Mouse (Mus musculus) heart, postnatal 0 days (tissue): ENCODE measurements around the gene Nrg3. TPM values are rescaled to one million over a fixed set of nuclear protein-coding genes. Genes with fewer than 3 reads are reported as not detected.

Experiments
- ATAC-seq: fragments of 200-750 bp; cut with Nextera tagmentation; 2 replicates; pipeline ENCODE4 v1.8.0; 2017; ENCODE audit warnings: low read depth, moderate number of reproducible peaks, moderate library complexity; ENCODE audit not compliant: insufficient read depth
- DNase-seq: peaks from one replicate; pipeline ENCODE4 v3.0.0-alpha.2; 2016; ENCODE audit warnings: low spot score
- H3K27ac ChIP-seq: fragments of 300-500 bp; sonication (generic); 2 replicates; pipeline ENCODE4 v1.5.1; 2014; ENCODE audit warnings: low read depth, mild to moderate bottlenecking
- H3K27me3 ChIP-seq: fragments of 300-500 bp; sonication (generic); 2 replicates; pipeline ENCODE4 v1.6.1; 2014; ENCODE audit warnings: low read length, mixed read lengths; ENCODE audit not compliant: control insufficient read depth, insufficient read depth
- H3K36me3 ChIP-seq: fragments of 300-500 bp; sonication (generic); replicated peaks from 2 replicates; pipeline ENCODE4 v1.6.1; 2014; ENCODE audit warnings: low read length, mixed read lengths; ENCODE audit not compliant: control insufficient read depth, insufficient read depth
- H3K4me1 ChIP-seq: fragments of 300-500 bp; sonication (generic); 2 replicates; pipeline ENCODE4 v1.6.1; 2014; ENCODE audit warnings: antibody characterized with exemption; ENCODE audit not compliant: control insufficient read depth, insufficient read depth
- H3K4me2 ChIP-seq: fragments of 300-500 bp; sonication (generic); 2 replicates; pipeline ENCODE4 v1.6.1; 2014; ENCODE audit warnings: low read depth, mild to moderate bottlenecking, low read length, moderate library complexity
- H3K4me3 ChIP-seq: fragments of 300-500 bp; sonication (generic); 2 replicates; pipeline ENCODE4 v1.5.1; 2014; ENCODE audit warnings: low read depth, low read length
- H3K9ac ChIP-seq: fragments of 300-500 bp; sonication (generic); replicated peaks from 2 replicates; pipeline ENCODE4 v1.6.1; 2014; ENCODE audit warnings: low read depth, low read length, mixed read lengths
- H3K9me3 ChIP-seq: fragments of 300-500 bp; sonication (generic); replicated peaks from 2 replicates; pipeline ENCODE4 v1.6.1; 2016; ENCODE audit warnings: low read length; ENCODE audit not compliant: control insufficient read depth
- CTCF ChIP-seq: IDR thresholded peaks from 2 replicates; pipeline ENCODE4 v1.5.1; 2016; ENCODE audit warnings: antibody characterized with exemption, control low read depth, low read depth
- EP300 ChIP-seq: IDR thresholded peaks from 2 replicates; pipeline ENCODE4 v1.6.1; 2016; ENCODE audit warnings: antibody characterized with exemption, low read depth
- WGBS: fragments of 180-500 bp; shearing (Covaris S2); extraction: QIAGEN DNeasy Blood & Tissue Kit; methylation state at CpG from one replicate; pipeline ENCODE4 v1.1.7; 2014; 5-methylcytosine and 5-hydroxymethylcytosine counted together
- polyA plus RNA-seq: library from polyadenylated mRNA; unstranded; fragments of >200 nt; fragmentation: Nextera tagmentation; extraction: Ambion mirVana; gene quantifications from 2 replicates; pipeline ENCODE4 v1.2.1, GENCODE M21; 2015
- total RNA-seq: library from RNA; depleted of rRNA; stranded (reverse); fragments of >200 nt; gene quantifications from 2 replicates; pipeline ENCODE4 v1.2.3, GENCODE M21; 2014; ENCODE audit warnings: low replicate concordance

The Nrg3 gene
- total and polyA plus RNA-seq, 2 experiments from 2014 or later, result not detected

GRCm38 (mm10) chr14:38703894-38704293 lies 769.0 kb downstream of the Nrg3 start:
- Histone ChIP-seq H3K9me3 (no peaks in the 10 kb centered on the region), H3K27me3 (no peaks in the 10 kb centered on the region), H3K4me3 (no peak overlapping the region), H3K9ac (no peak overlapping the region), H3K4me2 (no peak overlapping the region), H3K4me1 (no peaks in the 10 kb centered on the region), H3K27ac (no peak overlapping the region), H3K36me3 (no peaks in the 10 kb centered on the region)
- no peak for TF ChIP-seq CTCF
- no peak for TF ChIP-seq EP300
- DNase-seq (no peak), ATAC-seq (no peak)
- WGBS, result 49% methylated on average over 4 of the region's 4 CpGs

GRCm38 (mm10) chr14:38702596-38703393 lies 770.1 kb downstream of the Nrg3 start:
- no peaks in the 10 kb centered on the region for H3K36me3 ChIP-seq
- whole genome bisulfite sequencing, result 57% methylated on average over 9 of the region's 9 CpGs
- no peaks in the 10 kb centered on the region for H3K27me3 ChIP-seq
- no peaks in the 10 kb centered on the region for H3K4me1 ChIP-seq
- H3K4me2 ChIP-seq, result no peak overlapping the region
- TF ChIP-seq EP300 (no peak), CTCF (no peak)
- H3K27ac ChIP-seq, result no peak overlapping the region
- ATAC-seq (no peak), DNase-seq (no peak)
- no peak overlapping the region for H3K9ac ChIP-seq
- H3K4me3 ChIP-seq, result no peak overlapping the region
- no peaks in the 10 kb centered on the region for H3K9me3 ChIP-seq

DNA sequence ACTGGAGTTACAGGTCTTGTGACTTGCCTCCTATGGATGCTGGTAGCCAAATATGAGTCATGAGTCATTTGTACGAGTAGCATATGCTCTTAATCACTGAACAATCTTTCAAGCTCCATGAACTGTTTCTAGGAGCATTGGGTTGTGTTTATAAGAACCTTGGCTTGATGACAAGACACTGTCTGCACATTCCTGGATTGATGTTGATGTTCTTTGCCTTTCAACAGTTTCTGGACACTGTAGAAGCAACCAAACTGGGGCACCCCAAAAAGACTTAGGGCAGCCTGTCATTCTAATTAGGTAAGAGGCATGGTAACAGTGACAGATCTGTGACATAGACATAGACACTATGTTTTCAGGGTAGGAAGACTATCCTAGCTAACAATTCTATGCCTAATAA lies 771.5 kb downstream of the Nrg3 start:
- Histone ChIP-seq H3K27me3 (no peaks in the 10 kb centered on the region), H3K9ac (no peak overlapping the region), H3K4me3 (no peak overlapping the region), H3K4me1 (no peaks in the 10 kb centered on the region), H3K4me2 (no peak overlapping the region), H3K9me3 (no peaks in the 10 kb centered on the region), H3K36me3 (no peaks in the 10 kb centered on the region), H3K27ac (no peak overlapping the region)
- no peak for TF ChIP-seq CTCF
- no peak for TF ChIP-seq EP300
- DNase-seq, result no peak
- ATAC-seq, result no peak
- 14% methylated on average over 1 of the region's 1 CpGs for WGBS

- no peak overlapping the region for H3K4me2 ChIP-seq
- no peak overlapping the region for H3K9ac ChIP-seq
- no peaks in the 10 kb centered on the region for H3K9me3 ChIP-seq
- TF ChIP-seq CTCF (no peak), EP300 (no peak)
- no peaks in the 10 kb centered on the region for H3K27me3 ChIP-seq
- WGBS, result 82% methylated on average over 3 of the region's 3 CpGs
- no peaks in the 10 kb centered on the region for H3K36me3 ChIP-seq
- DNase-seq (no peak), ATAC-seq (no peak)
- no peaks in the 10 kb centered on the region for H3K4me1 ChIP-seq
- H3K4me3 ChIP-seq, result no peak overlapping the region
- no peak overlapping the region for H3K27ac ChIP-seq
These were observed 771.9 kb downstream of the Nrg3 start for GRCm38 (mm10) chr14:38700972-38701371.

DNA sequence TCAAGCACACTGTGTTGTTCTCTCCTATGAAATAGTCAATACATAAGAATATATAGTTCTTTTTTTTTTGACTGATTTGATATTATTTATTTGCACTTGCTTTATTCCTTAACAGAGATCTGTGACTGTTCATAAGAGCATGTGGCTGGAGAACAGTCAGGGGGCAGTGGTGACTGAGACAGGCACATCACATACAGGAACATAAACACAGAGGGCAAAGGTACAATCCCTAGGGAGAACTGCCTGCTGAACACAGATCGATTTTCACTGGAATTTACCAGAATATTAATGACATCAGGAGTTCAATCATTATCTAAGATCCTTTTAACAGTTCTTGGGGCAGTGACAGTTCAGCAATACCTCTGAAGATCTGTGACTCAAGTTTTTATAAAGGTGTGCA lies 812.9 kb downstream of the Nrg3 start:
- no peak overlapping the region for H3K27ac ChIP-seq
- no peak for DNase-seq
- no peak for ATAC-seq
- no peaks in the 10 kb centered on the region for H3K27me3 ChIP-seq
- TF ChIP-seq EP300 (no peak), CTCF (no peak)
- 55% methylated on average over 1 of the region's 1 CpGs for WGBS
- H3K4me1 ChIP-seq, result no peaks in the 10 kb centered on the region
- no peak overlapping the region for H3K4me3 ChIP-seq
- H3K9ac ChIP-seq, result no peak overlapping the region
- no peak overlapping the region for H3K4me2 ChIP-seq
- H3K36me3 ChIP-seq, result no peaks in the 10 kb centered on the region
- no peaks in the 10 kb centered on the region for H3K9me3 ChIP-seq

DNA sequence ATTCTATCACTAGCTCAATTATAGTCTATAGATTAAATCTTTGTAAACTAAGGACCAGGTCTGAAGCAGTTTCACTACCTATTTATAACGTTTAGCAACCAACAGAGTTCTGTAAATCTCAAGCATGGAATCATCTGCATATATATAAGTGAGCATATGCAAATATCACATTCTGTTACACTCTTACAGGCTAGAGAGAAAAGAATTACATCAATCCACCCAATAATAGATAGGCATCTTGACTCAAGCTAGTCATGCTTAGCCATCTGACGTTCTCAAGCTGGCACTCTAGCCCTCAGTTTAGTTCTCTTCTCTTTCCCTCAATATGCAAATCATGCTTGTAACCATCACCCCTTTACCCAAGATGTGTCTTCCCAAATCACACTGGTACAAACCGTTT lies 835.8 kb downstream of the Nrg3 start:
- Histone ChIP-seq H3K4me1 (no peaks in the 10 kb centered on the region), H3K9ac (no peak overlapping the region), H3K27me3 (no peaks in the 10 kb centered on the region), H3K27ac (no peak overlapping the region), H3K36me3 (no peaks in the 10 kb centered on the region), H3K4me3 (no peak overlapping the region), H3K9me3 (no peaks in the 10 kb centered on the region), H3K4me2 (no peak overlapping the region)
- DNase-seq (no peak), ATAC-seq (no peak)
- TF ChIP-seq CTCF (no peak), EP300 (no peak)
- 60% methylated on average over 3 of the region's 3 CpGs for WGBS
